Comparison of ENCODE assay signal across 19 mouse cellular contexts in genomic region chr11:61443807-61444206, GRCm38 (mm10). TPM values are rescaled to one million over a fixed set of nuclear protein-coding genes. Genes with fewer than 3 reads are reported as not detected.
"Had no signal": no experiment of that assay in that cellular context is flagged by ENCODE, and none has a peak within 500 bp of the region (broad histone marks: within the 10 kb centered on the region; RNA-seq: fewer than 3 reads in every experiment).

No protein-coding gene starts in this region.

- ATAC-seq: lung, postnatal 0 days; midbrain, embryonic 13.5 days; midbrain, embryonic 15.5 days had no signal

- H3K27ac ChIP-seq: lung, embryonic 15.5 days; macrophage; midbrain, embryonic 13.5 days; midbrain, embryonic 15.5 days; neural tube, embryonic 12.5 days; stomach, embryonic 15.5 days; stomach, postnatal 0 days had no signal

- H3K4me3 ChIP-seq: lung, embryonic 15.5 days; megakaryocyte, embryonic 14.5 days; midbrain, embryonic 13.5 days; midbrain, embryonic 15.5 days; neural tube, embryonic 12.5 days; stomach, embryonic 15.5 days had no signal

- DNase-seq: lung, adult 2 months; lung, postnatal 14 days; lung, postnatal 36 days; right cerebral cortex, postnatal 14 days; thymus, adult 2 months; thymus, postnatal 25 days; thymus, postnatal 4 days had no signal

RNA-seq across cellular contexts. Expression of gene Rnf112, which starts 10.1 kb away (rescaled TPM):
- total RNA-seq: megakaryocyte progenitor cell, adult 5-6 weeks; monocyte, adult 5-6 weeks; neutrophil, adult 5-6 weeks had no signal

RNA-seq across cellular contexts. Expression of gene Mfap4, which starts 41.4 kb away (rescaled TPM):
- total RNA-seq: megakaryocyte progenitor cell, adult 5-6 weeks; monocyte, adult 5-6 weeks; neutrophil, adult 5-6 weeks had no signal
